Mouse (Mus musculus): ENCODE results near the gene Chd2.

Chd2 gene

GRCm38 (mm10) chr7:73564131-73564530 lies 22.5 kb upstream of the Chd2 start:
- no peak for DNase-seq (ENCODE audit: low read depth, low spot score)

GRCm38 (mm10) chr7:73561492-73562055 lies 19.9 kb upstream of the Chd2 start:
- no peak for DNase-seq (ENCODE audit: low read depth, low spot score)

GRCm38 (mm10) chr7:73560811-73561210 lies 19.2 kb upstream of the Chd2 start:
- DNase-seq (ENCODE audit: low read depth, low spot score): no peak

DNA sequence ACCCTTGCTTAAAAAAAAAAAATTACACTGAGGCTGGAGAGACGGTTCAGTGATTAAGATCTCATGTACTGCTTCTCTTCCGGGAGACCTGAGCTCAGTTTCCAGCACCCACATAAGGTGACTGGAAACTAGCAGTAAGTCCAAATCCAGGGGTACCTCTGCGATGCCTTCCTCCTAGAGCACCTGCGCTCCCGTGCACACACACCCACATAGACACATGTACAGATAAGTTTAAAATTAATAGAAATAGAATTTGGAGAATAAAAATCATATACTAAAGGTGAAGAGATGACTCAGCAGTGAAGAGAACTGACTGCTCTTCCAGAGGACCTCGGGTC lies 18.2 kb upstream of the Chd2 start:
- no peak for DNase-seq (ENCODE audit: low read depth, low spot score)

DNA sequence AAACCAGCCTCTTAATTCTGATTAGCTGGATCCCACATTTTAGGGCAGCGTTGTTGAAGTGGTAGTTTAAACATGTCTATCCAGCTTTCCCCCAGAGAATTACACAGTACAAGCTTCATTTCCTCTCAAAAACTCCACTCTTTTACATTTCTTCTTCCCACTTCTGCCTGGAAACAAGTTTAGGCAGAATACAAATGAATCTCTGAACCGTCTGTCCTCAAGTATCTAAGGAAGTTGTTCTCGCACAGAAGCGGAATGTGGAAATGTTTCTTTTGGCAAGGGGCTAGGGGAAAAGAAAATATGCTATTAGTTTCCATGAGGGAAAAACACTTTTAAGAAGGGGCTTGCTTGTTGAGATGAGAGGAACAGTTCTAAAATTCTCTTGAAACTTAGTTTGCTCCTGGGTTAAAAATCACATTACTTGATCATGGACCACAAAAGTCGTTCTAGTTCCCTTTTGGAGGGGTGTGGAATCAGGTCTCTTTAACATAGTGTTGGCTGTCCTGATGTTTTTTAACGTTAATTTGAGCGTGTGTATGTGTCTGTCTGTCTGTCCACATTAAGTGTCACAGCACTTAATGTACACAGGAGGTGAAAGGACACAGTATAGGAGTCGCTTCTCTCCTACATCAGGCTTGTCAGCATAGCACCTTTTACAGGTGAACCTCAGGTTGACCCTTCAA lies 17.7 kb upstream of the Chd2 start:
- DNase-seq (ENCODE audit: low read depth, low spot score): no peak

- DNase-seq (ENCODE audit: low read depth, low spot score): peak; percentile 100
Measured at GRCm38 (mm10) chr7:73558293-73559169, 16.9 kb upstream of the Chd2 start.

DNA sequence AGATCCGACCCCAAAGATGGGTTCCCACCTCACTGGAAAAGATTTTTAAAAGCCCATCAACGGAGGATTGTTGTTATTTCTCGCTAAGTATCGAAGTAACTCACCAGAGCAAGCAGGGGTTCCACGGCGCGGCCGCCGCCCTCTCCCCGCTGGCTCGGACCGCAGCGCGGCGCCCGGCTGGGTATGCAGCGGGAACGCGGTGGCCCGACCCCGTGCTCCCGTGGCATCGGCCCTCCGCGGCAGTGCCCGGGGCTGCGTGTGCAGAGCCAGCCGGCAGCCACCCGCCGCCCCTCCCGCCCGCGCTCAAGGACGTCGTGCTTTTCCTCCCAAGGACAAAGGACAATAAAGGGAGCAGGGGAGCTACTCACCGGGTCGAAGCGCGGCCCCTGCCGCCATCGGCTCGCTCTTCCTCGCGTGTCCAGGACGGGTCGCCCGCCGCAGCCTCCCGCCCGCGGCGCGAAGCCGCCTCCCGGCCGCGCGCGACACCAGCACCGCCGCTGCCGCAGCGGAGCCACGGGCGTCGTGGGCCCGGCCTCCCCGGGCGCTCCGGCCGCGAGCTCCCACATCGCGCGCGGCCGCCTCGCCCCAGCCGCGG lies 16.1 kb upstream of the Chd2 start:
- DNase-seq (ENCODE audit: low read depth, low spot score): peak; percentile 60

- peak; percentile 53 for DNase-seq (ENCODE audit: low read depth, low spot score)
Measured at GRCm38 (mm10) chr7:73556688-73557667, 15.3 kb upstream of the Chd2 start.

DNA sequence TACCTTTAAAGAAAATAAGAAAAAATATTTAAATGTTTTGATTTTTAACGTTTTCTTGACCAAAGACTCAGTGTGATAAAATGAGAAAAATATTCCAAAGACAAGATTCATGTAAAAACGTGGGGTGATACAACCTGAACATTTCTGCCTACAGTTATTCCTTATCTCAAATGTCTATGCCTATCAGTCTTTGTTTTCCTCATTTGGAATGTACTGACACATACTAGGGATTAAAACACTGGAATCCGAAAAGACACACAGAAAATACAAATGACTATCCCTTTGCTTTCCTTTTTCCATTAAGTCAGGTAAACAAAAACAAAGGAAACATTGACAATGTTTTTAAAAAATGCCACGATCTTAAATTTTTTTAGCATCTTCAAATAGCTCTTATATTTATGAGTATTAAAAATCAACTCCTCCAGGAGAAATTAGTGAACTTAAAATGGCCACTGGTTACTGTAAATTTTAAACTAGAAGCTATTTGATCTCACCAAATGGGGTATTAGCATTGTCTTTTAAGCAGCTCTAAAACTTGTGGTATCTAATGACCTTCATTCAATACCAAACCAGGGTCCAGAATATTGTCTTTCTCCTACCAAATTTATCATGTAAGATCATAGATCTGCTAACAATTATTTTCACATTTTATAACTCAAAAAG lies 14.4 kb upstream of the Chd2 start:
- no peak for DNase-seq (ENCODE audit: low read depth, low spot score)

GRCm38 (mm10) chr7:73554849-73555248 lies 13.2 kb upstream of the Chd2 start:
- DNase-seq (ENCODE audit: low read depth, low spot score): no peak

- DNase-seq (ENCODE audit: low read depth, low spot score): no peak
Measured at GRCm38 (mm10) chr7:73553160-73553559, 11.5 kb upstream of the Chd2 start.

- DNase-seq (ENCODE audit: low read depth, low spot score): peak; percentile 53
Measured at GRCm38 (mm10) chr7:73552054-73552750, 10.6 kb upstream of the Chd2 start.

- no peak for DNase-seq (ENCODE audit: low read depth, low spot score)
Measured at GRCm38 (mm10) chr7:73551370-73551769, 9.7 kb upstream of the Chd2 start.

DNA sequence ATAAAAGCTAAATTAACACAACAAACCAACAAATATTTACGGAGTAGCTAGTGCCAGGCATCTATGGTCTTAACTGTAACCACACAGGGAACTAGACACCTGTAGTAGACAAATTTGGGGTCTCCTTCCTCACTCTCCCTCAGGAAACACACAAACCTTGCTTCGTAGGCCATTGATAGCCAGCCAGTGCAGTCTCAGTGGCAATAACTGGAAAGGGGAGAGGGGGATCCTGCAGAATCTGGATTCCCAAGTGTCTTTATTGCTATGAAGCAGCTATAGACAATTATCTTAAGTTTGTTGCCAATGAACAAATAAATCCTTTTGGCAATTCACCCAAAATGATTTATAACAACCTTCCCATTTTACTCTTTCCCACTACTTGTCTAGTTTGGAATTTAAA lies 6.4 kb upstream of the Chd2 start:
- DNase-seq (ENCODE audit: low read depth, low spot score): no peak

- DNase-seq (ENCODE audit: low read depth, low spot score): no peak
Measured at GRCm38 (mm10) chr7:73546561-73547510, 5.2 kb upstream of the Chd2 start.

GRCm38 (mm10) chr7:73545004-73545403 lies 3.4 kb upstream of the Chd2 start:
- no peak for DNase-seq (ENCODE audit: low read depth, low spot score)

- no peak for DNase-seq (ENCODE audit: low read depth, low spot score)
Measured at GRCm38 (mm10) chr7:73542131-73542853, 662 bp upstream of the Chd2 start.

- DNase-seq (ENCODE audit: low read depth, low spot score): no peak
Measured at GRCm38 (mm10) chr7:73541079-73541390, 595 bp downstream of the Chd2 start.

Measured in brain, adult 2 months (tissue).